Mouse (Mus musculus) kidney, adult 11 months (tissue): ENCODE results near the gene Fam122a.

ENCODE experiments used
- DNase-seq: peaks from one replicate; pipeline ENCODE4 v3.0.0; 2022

Gene Fam122a

GRCm38 (mm10) chr19:24427258-24427657 lies 49.9 kb downstream of the Fam122a start:
- DNase-seq, result no peak

- peak; percentile 3 for DNase-seq
These were observed 50.4 kb downstream of the Fam122a start for GRCm38 (mm10) chr19:24426759-24427181.
